Mouse (Mus musculus) erythroid progenitor cell, adult 5-6 weeks (primary cell): Measurements from ENCODE around the gene Tet3. TPM values are rescaled to one million over a fixed set of nuclear protein-coding genes. Genes with fewer than 3 reads are reported as not detected.

Source experiments
- ATAC-seq: replicated peaks from 2 replicates; pipeline ENCODE4 v1.8.0; 2016; ENCODE audit warnings: moderate number of reproducible peaks, mild to moderate bottlenecking, moderate TSS enrichment, inconsistent platforms; ENCODE audit not compliant: poor library complexity, low FRiP score, severe bottlenecking
- total RNA-seq, 2 experiments: library from RNA; stranded (forward) in 1 of 2; stranded (reverse) in 1 of 2; fragments of 150-400 nt in 1 of 2; fragments of 186-747, 209-891 nt in 1 of 2; gene quantifications; 2 replicates each; pipeline versions ENCODE4 v1.2.3 to v1.2.4; 2015 to 2017; ENCODE audit warnings: low replicate concordance in 2 of 2

The Tet3 gene
- total RNA-seq, 2 experiments from 2014 or later, result 32.9 to 46.5 TPM

- no peak for ATAC-seq
Observed at GRCm38 (mm10) chr6:83480019-83480655, 21.3 kb upstream of the Tet3 start.

GRCm38 (mm10) chr6:83479193-83479592, 20.3 kb upstream of the Tet3 start:
- no peak for ATAC-seq

GRCm38 (mm10) chr6:83478628-83479027, 19.7 kb upstream of the Tet3 start:
- no peak for ATAC-seq

- no peak for ATAC-seq
Observed at GRCm38 (mm10) chr6:83478217-83478616, 19.3 kb upstream of the Tet3 start.

GRCm38 (mm10) chr6:83475431-83475830, 16.5 kb upstream of the Tet3 start:
- ATAC-seq, result no peak

GRCm38 (mm10) chr6:83473240-83473639, 14.4 kb upstream of the Tet3 start:
- 0 out of 2 replicates have a peak, but pooled peaks have one; percentile 35 for ATAC-seq

- ATAC-seq, result no peak
Observed at GRCm38 (mm10) chr6:83471739-83472138, 12.9 kb upstream of the Tet3 start.

GRCm38 (mm10) chr6:83464011-83464410, 5.1 kb upstream of the Tet3 start:
- ATAC-seq, result no peak

- no peak for ATAC-seq
Observed at GRCm38 (mm10) chr6:83456984-83457810, 1.7 kb downstream of the Tet3 start.

GRCm38 (mm10) chr6:83456131-83456983, 2.5 kb downstream of the Tet3 start:
- peak; percentile 52 for ATAC-seq

- ATAC-seq, result no peak
Observed at GRCm38 (mm10) chr6:83455328-83456130, 3.4 kb downstream of the Tet3 start.

GRCm38 (mm10) chr6:83453706-83454105, 5.2 kb downstream of the Tet3 start:
- ATAC-seq, result no peak

GRCm38 (mm10) chr6:83450451-83451303, 8.2 kb downstream of the Tet3 start:
- no peak for ATAC-seq

- ATAC-seq, result no peak
Observed at GRCm38 (mm10) chr6:83449440-83449839, 9.4 kb downstream of the Tet3 start.

- no peak for ATAC-seq
Observed at GRCm38 (mm10) chr6:83448911-83449310, 10.0 kb downstream of the Tet3 start.

GRCm38 (mm10) chr6:83447031-83447430, 11.9 kb downstream of the Tet3 start:
- no peak for ATAC-seq

GRCm38 (mm10) chr6:83445796-83446195, 13.1 kb downstream of the Tet3 start:
- ATAC-seq, result no peak

- ATAC-seq, result no peak
Observed at GRCm38 (mm10) chr6:83443441-83444340, 15.2 kb downstream of the Tet3 start.
